Mouse (Mus musculus): ENCODE measurements around the gene Plekhb2. TPM values are rescaled to one million over a fixed set of nuclear protein-coding genes. Genes with fewer than 3 reads are reported as not detected.

The Plekhb2 gene
- polyA plus RNA-seq, 1 experiment from 2014 or later, result 27.9 TPM

DNA sequence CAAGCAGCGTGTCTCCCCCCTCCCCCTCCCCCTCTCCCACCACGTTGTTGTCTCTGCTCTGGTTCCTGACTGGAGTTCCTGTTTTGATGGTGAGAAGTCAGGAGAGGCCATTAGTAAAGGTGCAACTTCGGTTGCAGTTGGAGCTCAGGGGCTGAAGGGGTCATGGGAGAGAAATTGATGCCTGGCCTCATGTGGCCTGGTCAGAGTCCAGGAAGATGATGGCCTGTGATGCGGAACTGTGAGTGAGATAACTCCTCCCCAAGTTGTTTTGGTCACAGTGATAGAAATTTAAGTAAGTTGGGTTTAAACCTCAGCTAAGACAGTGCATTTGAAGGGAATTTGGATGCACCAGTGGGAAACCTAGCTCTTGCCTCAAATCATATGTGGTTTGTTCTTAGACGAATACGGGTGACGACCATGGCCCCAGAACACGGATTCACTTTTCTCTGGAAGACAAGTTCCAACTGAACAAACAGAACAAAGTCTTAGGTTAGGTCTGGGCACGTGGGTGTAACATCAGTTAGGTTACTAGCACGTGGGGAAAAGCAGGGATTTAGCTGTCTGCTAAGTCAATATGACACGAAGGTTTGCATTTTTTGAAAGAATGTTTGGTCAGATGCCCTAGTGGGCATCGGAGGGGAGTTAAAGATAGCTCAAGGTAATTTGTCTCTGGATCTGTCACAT lies 5.4 kb downstream of the Plekhb2 start:
- Histone ChIP-seq H3K4me2 (no peak overlapping the region), H3K9ac (no peak overlapping the region), H3K27me3 (ENCODE audit: insufficient read depth, low read length) (no peaks in the 10 kb centered on the region), H3K27ac (ENCODE audit: low read depth) (no peak overlapping the region), H3K4me3 (ENCODE audit: low read depth, low read length) (no peak overlapping the region), H3K36me3 (ENCODE audit: insufficient read depth) (no peaks in the 10 kb centered on the region), H3K9me3 (ENCODE audit: low read depth, low read length) (no peaks in the 10 kb centered on the region), H3K4me1 (ENCODE audit: insufficient read depth) (no peaks in the 10 kb centered on the region)
- ATAC-seq (ENCODE audit: insufficient read depth) (no peak), DNase-seq (no peak)
- TF ChIP-seq CTCF (IDR thresholded peaks at IDR 0.05; ENCODE audit: low read depth), result no peak
- WGBS, result 67% methylated on average over 12 of the region's 12 CpGs

GRCm38 (mm10) chr1:34858671-34859070 lies 8.9 kb downstream of the Plekhb2 start:
- no peak overlapping the region for H3K9ac ChIP-seq
- no peak overlapping the region for H3K4me3 ChIP-seq (ENCODE audit: low read depth, low read length)
- H3K27ac ChIP-seq (ENCODE audit: low read depth), result no peak overlapping the region
- H3K4me1 ChIP-seq (ENCODE audit: insufficient read depth), result no peaks in the 10 kb centered on the region
- no peak overlapping the region for H3K4me2 ChIP-seq
- no peak for DNase-seq
- TF ChIP-seq CTCF (IDR thresholded peaks at IDR 0.05; ENCODE audit: low read depth), result no peak
- ATAC-seq (ENCODE audit: insufficient read depth), result no peak
- no peaks in the 10 kb centered on the region for H3K27me3 ChIP-seq (ENCODE audit: insufficient read depth, low read length)
- H3K9me3 ChIP-seq (ENCODE audit: low read depth, low read length), result no peaks in the 10 kb centered on the region
- 0 out of 2 replicates have a peak, but pooled peaks cover 3% of the 10 kb centered on the region for H3K36me3 ChIP-seq (ENCODE audit: insufficient read depth)
- 62% methylated on average over 5 of the region's 5 CpGs for WGBS

- 73% methylated on average over 3 of the region's 3 CpGs for WGBS
- no peak overlapping the region for H3K27ac ChIP-seq (ENCODE audit: low read depth)
- TF ChIP-seq CTCF (IDR thresholded peaks at IDR 0.05; ENCODE audit: low read depth), result no peak
- no peak overlapping the region for H3K4me3 ChIP-seq (ENCODE audit: low read depth, low read length)
- H3K4me2 ChIP-seq, result no peak overlapping the region
- DNase-seq (no peak), ATAC-seq (ENCODE audit: insufficient read depth) (no peak)
- no peaks in the 10 kb centered on the region for H3K9me3 ChIP-seq (ENCODE audit: low read depth, low read length)
- H3K36me3 ChIP-seq (ENCODE audit: insufficient read depth), result 0 out of 2 replicates have a peak, but pooled peaks cover 3% of the 10 kb centered on the region
- H3K27me3 ChIP-seq (ENCODE audit: insufficient read depth, low read length), result no peaks in the 10 kb centered on the region
- H3K9ac ChIP-seq, result no peak overlapping the region
- H3K4me1 ChIP-seq (ENCODE audit: insufficient read depth), result no peaks in the 10 kb centered on the region
These were observed 10.0 kb downstream of the Plekhb2 start for GRCm38 (mm10) chr1:34859761-34860160.

DNA sequence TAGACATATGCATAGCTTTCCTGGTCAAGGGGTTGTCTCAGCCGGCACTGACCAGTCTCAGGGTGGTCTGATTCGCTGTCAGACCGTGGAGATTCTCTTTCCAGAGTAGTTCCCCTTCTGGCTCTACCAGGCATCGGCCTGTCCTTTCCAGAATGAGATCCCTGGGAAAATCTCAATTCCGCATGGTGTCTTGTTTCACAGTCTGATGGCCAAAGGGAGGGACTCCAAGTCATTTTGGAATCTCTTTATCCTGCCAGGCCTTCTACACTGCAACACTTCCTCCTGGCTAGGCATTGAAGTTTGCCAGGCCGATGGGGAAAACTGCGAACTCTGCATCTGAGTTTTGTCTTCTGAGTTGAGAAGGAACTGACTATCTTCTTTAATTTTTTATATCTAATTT lies 10.4 kb downstream of the Plekhb2 start:
- no peaks in the 10 kb centered on the region for H3K9me3 ChIP-seq (ENCODE audit: low read depth, low read length)
- ATAC-seq (ENCODE audit: insufficient read depth), result no peak
- H3K27me3 ChIP-seq (ENCODE audit: insufficient read depth, low read length), result no peaks in the 10 kb centered on the region
- no peak for DNase-seq
- H3K9ac ChIP-seq, result no peak overlapping the region
- no peak overlapping the region for H3K4me2 ChIP-seq
- no peak overlapping the region for H3K4me3 ChIP-seq (ENCODE audit: low read depth, low read length)
- 83% methylated on average over 7 of the region's 7 CpGs for WGBS
- TF ChIP-seq CTCF (IDR thresholded peaks at IDR 0.05; ENCODE audit: low read depth), result no peak
- H3K27ac ChIP-seq (ENCODE audit: low read depth), result no peak overlapping the region
- H3K36me3 ChIP-seq (ENCODE audit: insufficient read depth), result 0 out of 2 replicates have a peak, but pooled peaks cover 3% of the 10 kb centered on the region
- H3K4me1 ChIP-seq (ENCODE audit: insufficient read depth), result no peaks in the 10 kb centered on the region

DNA sequence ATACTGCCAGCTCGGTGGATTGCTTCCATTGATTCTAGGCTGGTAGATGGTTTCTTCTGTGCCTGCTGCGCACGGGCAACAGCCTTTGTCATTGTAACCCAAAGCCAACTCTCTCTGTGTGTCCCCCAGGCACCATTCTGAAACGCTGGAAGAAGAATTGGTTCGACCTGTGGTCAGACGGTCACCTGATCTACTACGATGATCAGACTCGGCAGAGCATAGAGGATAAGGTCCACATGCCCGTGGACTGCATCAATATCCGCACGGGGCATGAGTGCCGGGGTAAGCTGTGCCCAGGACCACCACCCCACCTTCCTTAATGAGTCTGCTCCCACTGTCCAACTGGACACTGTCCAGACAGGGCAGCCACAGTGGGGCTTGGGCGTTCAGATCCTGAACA lies 13.1 kb downstream of the Plekhb2 start:
- Histone ChIP-seq H3K4me3 (ENCODE audit: low read depth, low read length) (no peak overlapping the region), H3K4me1 (ENCODE audit: insufficient read depth) (no peaks in the 10 kb centered on the region), H3K36me3 (ENCODE audit: insufficient read depth) (0 out of 2 replicates have a peak, but pooled peaks cover 3% of the 10 kb centered on the region), H3K27me3 (ENCODE audit: insufficient read depth, low read length) (no peaks in the 10 kb centered on the region), H3K9me3 (ENCODE audit: low read depth, low read length) (no peaks in the 10 kb centered on the region), H3K4me2 (no peak overlapping the region), H3K9ac (no peak overlapping the region), H3K27ac (ENCODE audit: low read depth) (no peak overlapping the region)
- WGBS, result 93% methylated on average over 13 of the region's 13 CpGs
- DNase-seq (no peak), ATAC-seq (ENCODE audit: insufficient read depth) (no peak)
- no peak for TF ChIP-seq CTCF (IDR thresholded peaks at IDR 0.05; ENCODE audit: low read depth)

- WGBS, result 69% methylated on average over 7 of the region's 7 CpGs
- H3K27ac ChIP-seq (ENCODE audit: low read depth), result no peak overlapping the region
- H3K9me3 ChIP-seq (ENCODE audit: low read depth, low read length), result no peaks in the 10 kb centered on the region
These were observed 13.5 kb downstream of the Plekhb2 start for GRCm38 (mm10) chr1:34863323-34863722.

DNA sequence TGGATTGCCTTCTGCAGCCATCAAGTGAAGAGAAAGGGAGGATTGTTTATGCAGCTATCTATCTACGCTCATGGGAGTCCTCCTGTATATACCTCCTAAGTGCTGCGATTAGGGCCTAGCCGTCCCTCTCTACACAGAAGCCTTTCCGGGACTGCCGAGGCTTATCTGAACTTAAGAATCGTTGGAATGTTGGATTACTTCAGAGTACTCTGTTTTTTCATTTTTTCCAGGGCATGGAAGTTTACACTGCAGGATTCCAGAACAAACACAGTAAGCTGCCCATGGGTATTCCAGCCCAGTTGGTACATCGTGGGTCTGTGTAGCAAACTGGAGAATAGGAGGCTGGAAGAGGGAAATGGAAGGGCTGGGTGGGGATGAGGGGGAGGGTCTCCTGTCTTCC lies 14.5 kb downstream of the Plekhb2 start:
- TF ChIP-seq CTCF (IDR thresholded peaks at IDR 0.05; ENCODE audit: low read depth), result no peak
- H3K27me3 ChIP-seq (ENCODE audit: insufficient read depth, low read length), result no peaks in the 10 kb centered on the region
- no peak overlapping the region for H3K9ac ChIP-seq
- no peak overlapping the region for H3K4me3 ChIP-seq (ENCODE audit: low read depth, low read length)
- no peak overlapping the region for H3K4me2 ChIP-seq
- ATAC-seq (ENCODE audit: insufficient read depth) (peak; percentile 63), DNase-seq (peak; percentile 41)
- 30% methylated on average over 7 of the region's 7 CpGs for WGBS
- no peaks in the 10 kb centered on the region for H3K9me3 ChIP-seq (ENCODE audit: low read depth, low read length)
- 0 out of 2 replicates have a peak, but pooled peaks cover 3% of the 10 kb centered on the region for H3K36me3 ChIP-seq (ENCODE audit: insufficient read depth)
- H3K4me1 ChIP-seq (ENCODE audit: insufficient read depth), result no peaks in the 10 kb centered on the region
- H3K27ac ChIP-seq (ENCODE audit: low read depth), result peak overlapping the region; percentile 44; the same call in 1 of the 2 replicates

More at GRCm38 (mm10) chr1:34863323-34863722, 13.5 kb downstream of the Plekhb2 start:
- ATAC-seq (ENCODE audit: insufficient read depth) (no peak), DNase-seq (no peak)
- no peak overlapping the region for H3K9ac ChIP-seq
- H3K4me1 ChIP-seq (ENCODE audit: insufficient read depth), result no peaks in the 10 kb centered on the region
- no peak overlapping the region for H3K4me3 ChIP-seq (ENCODE audit: low read depth, low read length)
- no peaks in the 10 kb centered on the region for H3K27me3 ChIP-seq (ENCODE audit: insufficient read depth, low read length)
- 0 out of 2 replicates have a peak, but pooled peaks cover 3% of the 10 kb centered on the region for H3K36me3 ChIP-seq (ENCODE audit: insufficient read depth)
- no peak overlapping the region for H3K4me2 ChIP-seq
- no peak for TF ChIP-seq CTCF (IDR thresholded peaks at IDR 0.05; ENCODE audit: low read depth)
